Mouse (Mus musculus): ENCODE data around the gene Dcaf5.
"Not testable (repeated sequence)": the region's sequence is repeated elsewhere in the genome, so short reads cannot be mapped to it uniquely, and the experiment has no call there.

GRCm38 (mm10) chr12:80462292-80462896 is 26.0 kb upstream of the Dcaf5 start:
- not testable (repeated sequence) for TF ChIP-seq POLR2A (IDR thresholded peaks at IDR 0.05; ENCODE audit: low read depth, low read length); CTCF (conservative IDR thresholded peaks at IDR 0.05; ENCODE audit: insufficient read depth, insufficient read length, low read depth, low read length)

Data from kidney, adult 2 months (tissue).